ENCODE assay signal across 8 mouse cellular contexts in genomic region chr7:16994400-16994799, GRCm38 (mm10). TPM values are rescaled to one million over a fixed set of nuclear protein-coding genes. Genes with fewer than 3 reads are reported as not detected.
DNase-seq lines count a peak whose midpoint lies in the region; ATAC-seq and TF ChIP-seq lines count a peak whose summit lies in the region.

No protein-coding gene starts in this region.

- peak overlapping the region; percentile 36; the same call in 1 of the 2 replicates for H3K9ac ChIP-seq in ES-E14 (ENCODE audit: insufficient read depth, low read depth, low read length, poor library complexity, severe bottlenecking)
- peak overlapping the region; percentile 82 for H3K9ac ChIP-seq in heart, embryonic 15.5 days
- H3K9ac ChIP-seq in liver, embryonic 16.5 days (ENCODE audit: low read depth, low read length), result peak overlapping the region; percentile 49

- peaks cover 66% of the 10 kb centered on the region for H3K4me1 ChIP-seq in heart, embryonic 10.5 days
- H3K4me1 ChIP-seq in ES-E14 (ENCODE audit: control insufficient read depth in 2 of 2, insufficient read depth in 2 of 2, low read length in 2 of 2, poor library complexity in 1 of 2), result peaks cover 1 to 14% of the 10 kb centered on the region in 2 experiments; a peak in 2 of 4 replicates
- H3K4me1 ChIP-seq in heart, embryonic 15.5 days (replicated peaks), result peaks cover 78% of the 10 kb centered on the region
- H3K4me1 ChIP-seq in liver, embryonic 16.5 days (ENCODE audit: control insufficient read depth, low read depth, low read length), result peaks cover 32% of the 10 kb centered on the region

- no peak for ATAC-seq in heart, embryonic 15.5 days (replicated peaks; ENCODE audit: insufficient number of reproducible peaks, insufficient read depth, low FRiP score, low read depth)
- ATAC-seq in liver, embryonic 16.5 days (ENCODE audit: low read depth), result no peak
- no peak for ATAC-seq in granulocyte monocyte progenitor cell, adult 5-6 weeks (replicated peaks; ENCODE audit: poor library complexity, severe bottlenecking)
- no peak for ATAC-seq in inflammation-experienced regulatory T-cells, adult 6 months

- DNase-seq in heart, embryonic 10.5 days (ENCODE audit: low spot score), result no peak
- DNase-seq in heart, adult 9 months (ENCODE audit: low spot score in 2 of 2), result no peak
- DNase-seq in ES-E14 (ENCODE audit: low read depth, low spot score), result no peak
- DNase-seq in frontal cortex, adult 2 months (ENCODE audit: extremely low spot score in 1 of 2, low spot score in 1 of 2), result no peak

- H3K36me3 ChIP-seq in heart, embryonic 10.5 days, result peaks cover 45% of the 10 kb centered on the region
- no peaks in the 10 kb centered on the region; the same call in 1 of the 2 replicates for H3K36me3 ChIP-seq in ES-E14 (ENCODE audit: control insufficient read depth, insufficient read depth, low read length, poor library complexity, severe bottlenecking)
- peaks cover 19% of the 10 kb centered on the region for H3K36me3 ChIP-seq in heart, embryonic 15.5 days
- no peaks in the 10 kb centered on the region for H3K36me3 ChIP-seq in liver, embryonic 16.5 days (ENCODE audit: control insufficient read depth, insufficient read depth)

- in situ Hi-C loops in ES-E14 (cut with MboI; ENCODE audit: low sequenced_read_pairs in 2 of 2, unreplicated experiment in 2 of 2), result loop anchor here in 1 of 2 experiments (5.0 kb wide), 1 partner anchor 42 kb away; no protein-coding TSS in a partner anchor

- H3K27ac ChIP-seq in heart, embryonic 10.5 days, result peak overlapping the region; percentile 97
- H3K27ac ChIP-seq in ES-E14 (ENCODE audit: insufficient read depth, low read depth, low read length, poor library complexity, severe bottlenecking), result no peak overlapping the region
- H3K27ac ChIP-seq in heart, embryonic 15.5 days, result peak overlapping the region; percentile 92
- no peak overlapping the region for H3K27ac ChIP-seq in liver, embryonic 16.5 days (ENCODE audit: low read length)

- 0 out of 2 replicates have a peak, but pooled peaks cover 2% of the 10 kb centered on the region for H3K9me3 ChIP-seq in heart, embryonic 10.5 days
- H3K9me3 ChIP-seq in ES-E14 (ENCODE audit: control insufficient read depth, insufficient read depth, low read depth, low read length), result no peaks in the 10 kb centered on the region
- no peaks in the 10 kb centered on the region for H3K9me3 ChIP-seq in heart, embryonic 15.5 days (replicated peaks)
- no peaks in the 10 kb centered on the region for H3K9me3 ChIP-seq in liver, embryonic 16.5 days (replicated peaks; ENCODE audit: control insufficient read depth, low read length)

- H3K4me2 ChIP-seq in heart, embryonic 15.5 days, result peak overlapping the region; percentile 83
- H3K4me2 ChIP-seq in liver, embryonic 16.5 days (ENCODE audit: low read depth, low read length), result peak overlapping the region; percentile 53

- WGBS in heart, embryonic 10.5 days, result 5% methylated on average over 20 of the region's 20 CpGs
- WGBS in heart, embryonic 15.5 days, result 3% methylated on average over 20 of the region's 20 CpGs
- WGBS in liver, embryonic 16.5 days (ENCODE audit: insufficient replicate concordance), result 6% methylated on average over 20 of the region's 20 CpGs

- H3K27me3 ChIP-seq in heart, embryonic 10.5 days (ENCODE audit: insufficient read depth, poor library complexity, severe bottlenecking), result no peaks in the 10 kb centered on the region
- no peaks in the 10 kb centered on the region for H3K27me3 ChIP-seq in heart, embryonic 15.5 days
- H3K27me3 ChIP-seq in liver, embryonic 16.5 days (ENCODE audit: control insufficient read depth, insufficient read depth, low read depth, low read length), result peaks cover 7% of the 10 kb centered on the region

- peak overlapping the region; percentile 82 for H3K4me3 ChIP-seq in heart, embryonic 10.5 days
- H3K4me3 ChIP-seq in ES-E14 (ENCODE audit: insufficient read depth in 1 of 2, low read depth in 1 of 2, low read length in 2 of 2, poor library complexity in 1 of 2, severe bottlenecking in 1 of 2), result peak overlapping the region; percentile 57 to 73
- peak overlapping the region; percentile 67 for H3K4me3 ChIP-seq in heart, embryonic 15.5 days
- peak overlapping the region; percentile 55 for H3K4me3 ChIP-seq in liver, embryonic 16.5 days (ENCODE audit: low read depth, low read length)

TF ChIP-seq in ES-E14, 5 proteins besides CTCF, POLR2A, EP300 and RAD21:
- TF ChIP-seq CHD2 (IDR thresholded peaks at IDR 0.05; ENCODE audit: low read depth, low read length) (no peak), HCFC1 (IDR thresholded peaks at IDR 0.05; ENCODE audit: borderline replicate concordance, insufficient read depth, low read length) (no peak), ZNF384 (IDR thresholded peaks at IDR 0.05; ENCODE audit: low read depth, low read length) (no peak), ZC3H11A (IDR thresholded peaks at IDR 0.05; ENCODE audit: borderline replicate concordance, low read depth, low read length) (no peak), MAFK (IDR thresholded peaks at IDR 0.05; ENCODE audit: insufficient read depth, low read depth, low read length) (no peak)

RNA-seq across cellular contexts. Expression of gene Ccdc8, which starts 1.9 kb away (rescaled TPM):
- polyA plus RNA-seq in heart, embryonic 10.5 days (2016; fragmentation: Nextera tagmentation; extraction: Ambion mirVana), result 13.3 and 19.7 TPM in 2 replicates
- 2.8 and 4.1 TPM in 2 replicates for total RNA-seq in ES-E14 (2012; rRNA removed)
- polyA plus RNA-seq in heart, embryonic 15.5 days (2015; fragmentation: Nextera tagmentation; extraction: Ambion mirVana), result 28.1 and 34.0 TPM in 2 replicates
- polyA plus RNA-seq in liver, embryonic 16.5 days (2015; fragmentation: Nextera tagmentation; extraction: Ambion mirVana), result 5.3 and 5.9 TPM in 2 replicates
- 4.6 and 4.9 TPM in 2 replicates for total RNA-seq in granulocyte monocyte progenitor cell, adult 5-6 weeks (2014; fragmentation: Nextera tagmentation)
- total RNA-seq in granulocyte monocyte progenitor cell, adult 5-6 weeks (2017), result 4.8 and 6.5 TPM in 2 replicates
- under 1 TPM in 2 of 3 experiments, not detected in 1; 0.09 to 0.15 TPM for polyA plus RNA-seq in inflammation-experienced regulatory T-cells, adult 6 months (2017; shearing (Covaris generic))
- 2.1 and 2.6 TPM in 2 replicates for polyA plus RNA-seq in frontal cortex, adult 2 months (2012; rRNA removed)

RNA-seq across cellular contexts. Expression of gene Gm42372, which starts 11.5 kb away (rescaled TPM):
- polyA plus RNA-seq in heart, embryonic 10.5 days (2016; fragmentation: Nextera tagmentation; extraction: Ambion mirVana), result 0.22 and 0.24 TPM in 2 replicates
- 0.13 and 0.21 TPM in 2 replicates for total RNA-seq in ES-E14 (2012; rRNA removed)
- polyA plus RNA-seq in heart, embryonic 15.5 days (2015; fragmentation: Nextera tagmentation; extraction: Ambion mirVana), result 0.05 and 0.23 TPM in 2 replicates
- polyA plus RNA-seq in liver, embryonic 16.5 days (2015; fragmentation: Nextera tagmentation; extraction: Ambion mirVana), result 0.04 TPM in 2 replicates
- 0.09 TPM in 1 of 2 replicates, not detected in the other for total RNA-seq in granulocyte monocyte progenitor cell, adult 5-6 weeks (2014; fragmentation: Nextera tagmentation)
- total RNA-seq in granulocyte monocyte progenitor cell, adult 5-6 weeks (2017), result 0.04 TPM in 1 of 2 replicates, not detected in the other
- 1 to 10 TPM; 3.7 to 5.7 (median 5.2) TPM for polyA plus RNA-seq in inflammation-experienced regulatory T-cells, adult 6 months (2017; shearing (Covaris generic))
- polyA plus RNA-seq in frontal cortex, adult 2 months (2012; rRNA removed), result 58.7 and 72.7 TPM in 2 replicates

RNA-seq across cellular contexts. Expression of gene Ppp5c, which starts 33.3 kb away (rescaled TPM):
- polyA plus RNA-seq in heart, embryonic 10.5 days (2016; fragmentation: Nextera tagmentation; extraction: Ambion mirVana), result 112 and 124 TPM in 2 replicates
- total RNA-seq in ES-E14 (2012; rRNA removed), result 112 and 127 TPM in 2 replicates
- 82.5 and 99.2 TPM in 2 replicates for polyA plus RNA-seq in heart, embryonic 15.5 days (2015; fragmentation: Nextera tagmentation; extraction: Ambion mirVana)
- polyA plus RNA-seq in liver, embryonic 16.5 days (2015; fragmentation: Nextera tagmentation; extraction: Ambion mirVana), result 38.0 and 38.6 TPM in 2 replicates
- 96.2 and 123 TPM in 2 replicates for total RNA-seq in granulocyte monocyte progenitor cell, adult 5-6 weeks (2014; fragmentation: Nextera tagmentation)
- 81.0 and 89.8 TPM in 2 replicates for total RNA-seq in granulocyte monocyte progenitor cell, adult 5-6 weeks (2017)
- 10 to 100 TPM; 55.1 to 67.1 (median 62.0) TPM for polyA plus RNA-seq in inflammation-experienced regulatory T-cells, adult 6 months (2017; shearing (Covaris generic))
- 236 and 239 TPM in 2 replicates for polyA plus RNA-seq in frontal cortex, adult 2 months (2012; rRNA removed)

RNA-seq across cellular contexts. Expression of gene Pnmal1, which starts 34.9 kb away (rescaled TPM):
- polyA plus RNA-seq in heart, embryonic 10.5 days (2016; fragmentation: Nextera tagmentation; extraction: Ambion mirVana), result 0.16 and 0.30 TPM in 2 replicates
- total RNA-seq in ES-E14 (2012; rRNA removed), result 0.26 and 0.45 TPM in 2 replicates
- 0.05 and 0.24 TPM in 2 replicates for polyA plus RNA-seq in heart, embryonic 15.5 days (2015; fragmentation: Nextera tagmentation; extraction: Ambion mirVana)
- 0.02 and 0.05 TPM in 2 replicates for polyA plus RNA-seq in liver, embryonic 16.5 days (2015; fragmentation: Nextera tagmentation; extraction: Ambion mirVana)
- not detected in 2 replicates for total RNA-seq in granulocyte monocyte progenitor cell, adult 5-6 weeks (2014; fragmentation: Nextera tagmentation)
- total RNA-seq in granulocyte monocyte progenitor cell, adult 5-6 weeks (2017), result not detected in 2 replicates
- not detected for polyA plus RNA-seq in inflammation-experienced regulatory T-cells, adult 6 months (2017; shearing (Covaris generic))
- polyA plus RNA-seq in frontal cortex, adult 2 months (2012; rRNA removed), result 63.1 and 73.0 TPM in 2 replicates

RNA-seq across cellular contexts. Expression of gene Pnmal2, which starts 49.9 kb away (rescaled TPM):
- 1.7 and 2.2 TPM in 2 replicates for polyA plus RNA-seq in heart, embryonic 10.5 days (2016; fragmentation: Nextera tagmentation; extraction: Ambion mirVana)
- 0.71 and 0.85 TPM in 2 replicates for total RNA-seq in ES-E14 (2012; rRNA removed)
- polyA plus RNA-seq in heart, embryonic 15.5 days (2015; fragmentation: Nextera tagmentation; extraction: Ambion mirVana), result 4.7 and 6.2 TPM in 2 replicates
- polyA plus RNA-seq in liver, embryonic 16.5 days (2015; fragmentation: Nextera tagmentation; extraction: Ambion mirVana), result 0.20 and 0.42 TPM in 2 replicates
- total RNA-seq in granulocyte monocyte progenitor cell, adult 5-6 weeks (2014; fragmentation: Nextera tagmentation), result not detected in 2 replicates
- total RNA-seq in granulocyte monocyte progenitor cell, adult 5-6 weeks (2017), result 0.04 TPM in 1 of 2 replicates, not detected in the other
- polyA plus RNA-seq in inflammation-experienced regulatory T-cells, adult 6 months (2017; shearing (Covaris generic)), result not detected
- 132 and 134 TPM in 2 replicates for polyA plus RNA-seq in frontal cortex, adult 2 months (2012; rRNA removed)

Comparison
In these comparisons a context has a peak if more than half of its experiments do, and no peak if none do; other contexts are left out.
1. H3K27ac ChIP-seq: peak in heart, embryonic 10.5 days (single experiment) and heart, embryonic 15.5 days (single experiment); none in ES-E14 (single experiment) and liver, embryonic 16.5 days (single experiment).
2. Peak in every context shown above with its lines, with median percentiles within 50 percentile points of each other: H3K4me3 ChIP-seq and H3K9ac ChIP-seq.